Mouse (Mus musculus): Measurements from ENCODE around the gene Sfta2.

The Sfta2 gene

DNA sequence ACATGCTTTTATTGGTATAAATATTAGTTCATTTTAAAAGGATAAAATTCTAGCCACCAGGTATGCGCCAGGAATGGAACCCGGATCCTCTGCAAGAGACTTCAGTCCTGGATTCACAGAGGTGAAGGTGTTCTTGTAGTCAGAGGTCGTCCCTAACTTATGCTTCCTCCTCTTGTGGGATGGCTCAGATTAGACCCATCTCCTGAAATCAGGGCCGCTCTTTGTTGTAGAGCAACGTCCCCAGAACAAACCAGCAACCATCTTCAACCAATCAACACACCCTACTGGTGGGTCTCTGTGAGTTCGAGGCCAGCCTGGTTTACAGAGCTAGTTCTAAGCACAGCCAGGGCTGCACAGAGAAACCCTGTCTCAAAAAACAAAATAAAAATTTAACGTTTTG, 6.9 kb upstream of the Sfta2 start:
- DNase-seq = no peak

DNA sequence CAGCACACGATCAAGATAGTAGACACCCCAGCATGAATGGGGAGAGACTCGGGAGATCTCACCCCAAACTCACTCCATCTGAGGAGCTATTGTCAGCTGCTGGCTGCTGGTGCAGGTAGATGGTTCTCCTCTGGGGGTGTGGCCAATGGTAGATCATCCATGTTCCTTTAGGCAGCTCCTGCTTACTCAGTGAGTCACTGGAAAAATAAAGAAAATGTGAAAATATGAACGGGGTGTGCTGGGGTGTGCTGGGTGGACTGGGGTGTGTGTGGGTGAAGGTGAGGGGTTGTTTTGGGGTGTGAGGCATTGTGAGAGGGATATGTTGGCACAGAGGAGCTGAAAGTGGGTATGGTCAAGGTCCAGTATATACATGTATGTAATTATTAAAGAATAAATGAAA, 4.0 kb upstream of the Sfta2 start:
- no peak for DNase-seq

DNA sequence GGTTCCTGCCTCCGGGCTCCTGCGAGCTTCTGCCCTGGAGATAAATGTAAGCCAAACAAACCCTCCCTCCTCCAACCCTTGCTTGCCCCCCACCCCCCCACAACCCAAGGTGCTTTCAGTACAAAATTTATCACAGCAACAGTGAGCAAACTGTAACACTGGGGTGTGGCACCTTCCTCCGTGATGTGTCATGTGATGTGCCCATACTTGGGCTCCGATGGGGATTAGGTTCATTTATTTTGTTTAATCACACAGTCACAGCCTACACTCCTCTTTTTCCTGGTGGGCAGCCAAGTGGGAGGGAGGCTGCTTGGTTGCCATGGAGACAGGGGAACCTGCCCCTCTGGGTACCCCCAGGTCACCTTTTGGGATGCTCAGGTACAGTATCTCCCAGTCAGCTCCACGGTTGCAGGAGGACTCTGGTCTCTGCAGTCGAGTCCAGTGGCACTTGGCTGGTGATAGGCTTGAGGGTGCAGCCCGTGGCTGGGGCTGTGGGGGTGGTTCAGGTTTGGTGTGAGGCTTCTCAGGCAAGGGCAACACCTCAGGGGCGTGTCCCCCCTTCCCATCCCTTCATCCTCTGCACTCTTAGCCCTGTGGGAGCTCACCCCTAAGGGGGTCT, 496 bp downstream of the Sfta2 start:
- DNase-seq = no peak

DNA sequence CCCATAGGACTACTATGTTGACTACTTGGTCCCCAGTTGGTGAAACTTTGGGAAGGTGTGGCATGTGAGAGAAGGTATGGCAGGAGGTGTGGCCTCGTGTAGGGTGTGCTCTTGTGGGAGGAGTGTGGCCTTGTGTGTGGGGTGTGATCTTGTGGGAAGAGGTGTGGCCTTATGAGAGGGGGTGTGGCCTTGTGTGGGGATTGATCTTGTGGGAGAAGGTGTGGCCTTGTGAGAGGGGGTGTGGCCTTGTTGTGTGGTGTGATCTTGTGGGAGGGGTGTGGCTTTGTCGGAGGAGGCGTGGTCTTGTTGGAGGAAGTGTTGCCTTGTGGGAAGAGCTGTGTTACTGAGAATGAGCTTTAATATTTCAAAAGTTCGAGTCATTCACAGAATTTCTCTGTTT, 15.8 kb downstream of the Sfta2 start:
- DNase-seq = no peak

DNA sequence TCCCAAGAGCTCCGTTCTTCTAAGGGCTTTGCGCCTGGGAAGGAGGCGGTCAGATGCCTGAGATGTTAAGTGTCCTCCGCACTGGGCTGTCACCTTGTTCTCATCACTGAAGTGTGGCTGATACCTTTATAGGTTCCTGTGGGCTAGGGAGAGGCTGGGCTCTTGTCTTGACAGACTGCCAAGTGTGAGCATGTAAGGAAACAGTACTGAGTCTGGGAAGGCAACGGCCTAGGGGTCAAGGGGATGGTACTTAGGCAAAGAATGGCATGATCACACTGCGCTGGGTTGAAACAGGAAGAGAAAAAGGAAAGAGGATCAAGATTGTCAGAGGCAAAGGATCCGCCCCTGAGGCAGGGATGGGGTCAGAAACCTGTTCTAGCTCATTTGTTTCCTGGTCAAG, 25.2 kb downstream of the Sfta2 start, which contains the start of gene Gm9573:
Gm9573 (minus strand) TSS at position 101 of the 400 bp plus-strand sequence.
- no peak for DNase-seq

DNA sequence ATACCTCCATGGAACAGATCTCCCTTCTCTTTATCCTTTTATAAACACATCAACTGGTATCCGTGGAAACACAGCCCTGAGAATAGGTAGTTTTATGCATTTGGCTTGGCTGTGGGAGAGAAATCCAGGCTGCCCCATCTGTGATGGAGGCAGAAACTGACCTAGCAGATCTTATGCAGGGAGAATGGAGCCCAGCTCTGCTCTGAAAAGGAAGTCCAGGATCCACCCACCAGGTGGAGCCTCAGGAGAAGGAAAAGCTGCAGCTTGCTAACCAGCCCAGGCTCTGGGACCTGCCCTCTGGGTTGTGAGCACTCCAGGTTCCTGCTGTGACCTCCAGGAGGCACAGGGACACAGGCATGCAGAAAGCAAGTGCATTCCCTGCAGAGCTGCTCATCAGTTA, 32.6 kb downstream of the Sfta2 start:
- DNase-seq = peak; percentile 77

DNA sequence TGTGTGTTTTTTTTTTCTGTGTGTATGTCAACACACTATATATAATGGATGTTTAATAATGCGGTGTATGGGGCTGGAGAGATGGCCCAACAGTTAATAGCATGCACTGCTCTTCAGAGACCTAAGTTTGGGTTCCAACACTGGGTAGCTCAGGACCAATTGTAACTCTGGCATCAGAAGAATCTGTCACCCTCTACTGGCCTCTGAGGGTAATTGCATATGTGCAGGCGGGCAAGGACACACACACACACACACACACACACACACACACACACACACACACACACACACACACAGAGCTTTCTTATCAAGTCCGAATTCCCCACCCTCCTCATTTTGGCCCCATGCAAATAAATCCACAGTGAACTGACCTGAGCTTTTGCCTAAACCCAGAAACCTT, 33.9 kb downstream of the Sfta2 start:
- no peak for DNase-seq

DNA sequence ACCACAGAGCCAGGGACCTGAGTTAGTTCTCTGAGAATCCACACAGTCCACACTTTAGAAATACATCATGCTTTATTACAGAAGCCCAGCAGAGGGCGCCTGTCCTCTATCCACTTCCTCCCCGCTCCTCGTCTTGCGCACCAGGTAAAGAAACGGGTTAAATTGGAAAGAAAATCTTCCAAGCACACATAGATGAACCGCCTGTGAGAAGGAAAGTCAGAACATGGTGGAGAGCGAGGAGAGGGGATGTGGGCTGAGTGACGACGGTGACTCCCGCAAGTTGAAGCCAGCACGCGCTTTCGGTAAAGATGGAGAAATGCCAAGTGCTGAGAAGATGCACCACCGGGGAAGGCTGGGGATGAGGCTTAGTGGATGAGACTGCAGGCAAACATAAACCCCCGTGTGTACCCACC, 34.4 kb downstream of the Sfta2 start:
- peak; percentile 82 for DNase-seq

DNA sequence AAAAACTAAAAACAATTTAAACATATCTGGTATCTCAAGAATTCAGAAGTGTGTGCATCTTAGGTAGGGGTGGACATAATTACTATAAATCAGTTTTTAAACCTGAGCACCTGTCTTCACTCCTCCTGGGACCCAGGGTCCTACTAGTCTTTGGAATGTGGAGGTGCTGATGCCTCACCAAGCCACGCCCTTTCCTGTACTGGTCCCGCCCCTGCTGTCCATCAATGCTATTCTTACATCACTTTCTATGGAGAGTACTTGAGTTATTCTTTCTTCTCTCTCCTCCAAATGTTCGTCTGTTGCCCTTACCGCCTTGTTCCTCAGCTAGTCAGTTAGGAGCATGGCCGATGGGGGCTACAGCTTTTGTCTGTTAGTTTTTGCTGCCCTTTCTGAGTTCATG, 35.0 kb downstream of the Sfta2 start:
- DNase-seq = peak; percentile 84

DNA sequence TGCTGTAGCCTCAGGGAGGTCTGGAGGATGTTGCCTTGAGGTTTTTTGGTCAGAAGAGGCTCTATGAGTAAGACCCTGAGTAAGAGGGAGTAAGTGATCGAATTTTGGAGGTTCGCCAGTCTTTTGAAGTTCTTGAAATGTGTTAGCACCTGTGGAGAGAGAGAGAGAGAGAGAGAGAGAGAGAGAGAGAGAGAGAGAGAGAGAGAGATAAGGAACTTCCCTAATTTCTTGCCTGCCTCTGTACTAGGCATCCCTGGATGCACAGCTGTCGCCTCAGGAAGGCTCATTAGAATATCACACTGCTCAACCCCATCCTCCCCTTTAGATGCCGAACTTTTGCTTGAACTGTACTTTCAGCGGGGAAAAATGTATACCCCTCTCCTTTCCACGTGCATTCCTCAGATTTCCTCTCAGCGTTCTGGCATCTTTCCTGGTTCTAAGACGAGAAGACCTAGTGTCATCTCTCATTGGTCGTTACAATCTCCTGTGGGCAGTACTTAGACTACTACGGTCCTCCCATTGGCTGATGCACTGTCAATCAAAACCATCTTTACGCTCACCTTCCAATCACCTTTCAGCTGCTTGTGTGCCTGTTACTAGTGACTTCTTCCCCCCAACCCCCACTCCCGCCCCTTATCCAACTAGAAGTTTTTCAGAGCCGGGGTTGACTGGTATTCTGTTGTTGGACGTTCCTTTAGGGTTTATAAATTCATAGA, 37.3 kb downstream of the Sfta2 start:
- DNase-seq = peak; percentile 89

DNA sequence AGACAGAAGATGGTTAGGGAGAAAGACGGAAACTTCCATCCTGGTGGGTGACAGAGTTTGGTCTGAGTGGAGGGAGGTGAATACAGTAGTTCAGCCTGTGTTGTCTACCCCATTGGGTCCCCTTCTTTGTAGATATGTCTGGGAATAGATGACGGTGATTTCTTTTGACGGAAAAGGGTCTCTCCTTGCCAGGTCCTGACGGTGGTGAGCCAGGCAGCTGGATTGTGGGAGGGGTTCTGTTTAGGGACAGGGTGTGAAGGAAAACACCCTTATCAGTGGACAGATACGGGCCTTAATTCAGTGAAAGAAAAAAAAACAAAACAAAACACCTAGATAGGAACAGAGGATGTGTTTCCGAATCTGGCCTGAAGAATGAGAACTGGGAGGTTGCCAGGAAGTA, 38.0 kb downstream of the Sfta2 start:
- DNase-seq = no peak

DNA sequence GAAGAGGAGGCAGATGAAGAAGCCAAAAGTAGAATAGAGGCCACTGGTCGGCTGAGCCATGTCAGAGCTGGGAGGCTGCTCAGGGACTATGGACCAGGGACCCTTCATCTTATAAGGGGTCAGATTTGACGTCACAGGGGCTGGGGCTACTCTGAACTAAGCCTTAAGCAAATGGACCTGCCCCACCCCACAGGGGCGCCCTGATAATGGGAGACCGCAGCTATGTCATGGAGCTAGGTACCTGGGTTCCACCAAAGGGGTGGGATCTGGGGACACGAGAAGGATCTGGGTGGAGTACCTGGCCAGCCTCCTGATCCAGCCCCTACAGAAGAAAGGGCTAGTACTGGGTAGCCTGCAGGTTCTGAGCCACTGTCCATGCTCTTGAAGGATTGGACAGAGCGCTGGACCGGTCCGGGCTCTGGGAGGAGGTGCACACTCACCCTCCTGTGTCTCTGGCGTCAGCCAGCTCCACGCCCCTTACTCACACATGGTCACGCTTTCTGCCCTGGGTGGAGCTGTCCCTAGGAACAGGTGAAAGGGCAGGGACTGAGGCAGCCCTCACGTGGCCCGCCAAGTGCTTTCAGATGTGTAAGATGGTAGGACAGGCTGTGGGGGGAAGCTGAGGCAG, 42.4 kb downstream of the Sfta2 start, which contains the start of gene Mucl3:
Mucl3 (minus strand) TSS at position 87 of the 628 bp plus-strand sequence.
- DNase-seq = no peak

DNA sequence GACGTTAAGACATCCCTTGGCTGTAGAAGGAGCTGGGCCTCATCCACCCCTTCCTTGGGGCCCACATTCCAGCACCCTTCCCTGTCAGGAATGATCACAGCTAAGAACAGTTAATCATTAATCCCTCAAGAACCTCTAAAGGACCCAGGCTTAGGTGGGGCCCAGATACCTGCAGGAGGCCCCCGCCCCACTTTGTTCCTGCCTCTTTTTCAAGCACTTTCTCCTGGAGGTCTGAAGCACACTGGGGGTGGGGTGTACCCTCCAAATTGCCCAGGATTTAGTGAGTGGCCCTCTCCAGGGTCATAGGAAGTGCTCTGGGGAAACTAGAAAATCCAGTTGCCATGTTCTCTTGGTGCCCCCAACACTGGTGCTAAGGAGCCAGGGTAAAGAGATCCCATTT, 48.1 kb downstream of the Sfta2 start:
- peak; percentile 80 for DNase-seq

DNA sequence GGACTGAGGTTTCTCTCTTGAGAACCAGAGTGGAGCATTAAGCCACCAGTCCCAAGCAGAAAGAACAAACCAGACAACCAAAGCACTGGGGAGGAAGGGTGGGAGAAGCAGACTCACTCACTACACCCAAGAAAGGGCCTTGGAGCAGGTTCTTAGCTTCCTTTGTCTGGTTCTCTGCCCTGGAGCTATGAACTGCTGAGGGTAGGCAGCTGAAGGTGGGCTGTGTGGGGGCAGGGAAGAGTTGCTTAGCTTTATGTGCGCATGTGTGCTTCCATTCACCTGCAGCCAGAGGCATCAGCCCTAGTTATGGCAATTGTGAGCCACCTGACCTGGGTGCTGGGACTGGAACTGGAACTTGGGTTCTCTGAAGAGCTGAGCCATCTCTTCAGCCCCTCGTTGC, 51.7 kb downstream of the Sfta2 start:
- no peak for DNase-seq

DNA sequence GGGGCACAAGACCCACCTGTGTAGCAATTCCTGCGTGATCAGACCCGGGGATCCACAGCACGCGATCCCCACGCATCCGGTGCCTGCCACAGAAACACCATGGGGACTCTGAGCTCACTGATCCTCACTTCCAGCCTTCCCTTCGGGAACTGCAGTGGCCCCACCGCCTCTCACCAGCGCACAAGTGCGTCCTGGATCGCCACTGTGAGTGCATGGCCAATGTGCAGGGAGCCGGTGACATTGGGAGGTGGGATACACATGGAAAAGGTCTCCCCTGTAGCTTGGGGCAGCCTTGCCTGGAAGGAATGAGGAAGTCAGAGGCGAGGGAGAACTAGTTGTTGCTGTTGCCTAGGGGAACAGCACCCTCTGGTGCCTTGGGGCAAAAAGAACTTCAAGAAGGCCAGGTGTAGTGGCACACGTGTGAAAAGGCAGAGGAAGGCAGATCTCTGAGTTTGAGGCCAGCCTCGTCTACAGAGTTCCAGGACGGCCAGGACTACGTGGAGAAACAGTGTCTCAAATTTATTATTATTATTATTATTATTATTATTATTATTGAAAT, 64.7 kb downstream of the Sfta2 start:
- peak; percentile 65 for DNase-seq

DNA sequence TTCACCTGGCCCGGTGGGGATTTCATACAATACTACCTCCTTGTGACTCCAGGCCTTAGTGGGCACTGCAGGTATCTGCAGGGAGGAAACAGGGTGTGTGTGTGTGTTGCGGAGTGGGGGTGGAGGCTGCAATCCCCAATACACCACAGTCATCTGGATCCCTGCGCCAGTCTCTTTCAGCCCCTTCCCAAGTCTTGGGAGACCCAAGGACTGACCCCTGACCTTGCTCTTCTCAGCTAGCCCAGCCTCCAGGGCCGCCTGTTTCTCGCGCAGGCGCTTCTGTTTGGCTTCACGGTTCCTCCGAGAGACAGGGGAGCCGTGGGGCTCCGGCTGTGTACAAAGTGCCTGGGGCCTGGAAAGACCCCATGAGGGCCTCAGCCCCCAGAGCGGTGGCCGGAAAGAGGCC, 65.5 kb downstream of the Sfta2 start:
- peak; percentile 37 for DNase-seq

DNA sequence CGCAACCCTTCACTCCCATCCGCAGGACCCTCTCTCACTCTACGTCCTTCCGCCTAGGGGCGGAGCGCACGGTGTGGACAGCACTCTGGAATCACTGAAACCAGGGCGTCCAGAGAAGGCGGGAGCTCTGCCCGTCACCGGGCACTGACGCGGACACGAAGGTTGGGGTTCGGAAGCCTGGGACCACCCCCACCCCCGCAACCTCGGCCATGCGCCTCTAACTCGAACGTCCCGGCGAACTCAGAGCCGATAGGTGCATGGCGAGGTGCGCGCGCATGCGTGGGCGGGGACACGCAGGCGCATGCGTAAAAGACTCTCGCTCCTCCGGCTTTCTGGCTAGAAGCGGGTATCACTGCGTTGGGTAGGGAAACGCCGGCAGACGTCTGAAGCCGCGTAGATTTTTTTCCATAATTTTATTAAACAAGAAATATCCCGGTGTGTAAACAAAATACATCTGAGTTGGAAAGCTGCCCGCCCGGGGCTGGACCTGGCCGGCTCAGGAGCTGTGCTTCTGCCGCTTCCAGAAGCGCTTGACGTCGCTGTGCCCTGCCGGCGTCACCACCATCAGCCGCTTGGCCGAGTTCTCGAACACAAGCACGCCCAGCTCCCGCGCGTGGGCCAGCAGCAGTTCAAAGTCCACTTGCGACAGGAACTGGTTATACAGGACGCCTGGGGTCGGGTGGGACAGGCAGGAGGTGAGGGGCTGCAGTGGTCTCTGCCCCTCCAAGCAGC, 66.2 kb downstream of the Sfta2 start, which contains the start of gene Vars2:
Vars2 (minus strand) TSS at position 259 of the 732 bp plus-strand sequence.
- DNase-seq = peak; percentile 97

DNA sequence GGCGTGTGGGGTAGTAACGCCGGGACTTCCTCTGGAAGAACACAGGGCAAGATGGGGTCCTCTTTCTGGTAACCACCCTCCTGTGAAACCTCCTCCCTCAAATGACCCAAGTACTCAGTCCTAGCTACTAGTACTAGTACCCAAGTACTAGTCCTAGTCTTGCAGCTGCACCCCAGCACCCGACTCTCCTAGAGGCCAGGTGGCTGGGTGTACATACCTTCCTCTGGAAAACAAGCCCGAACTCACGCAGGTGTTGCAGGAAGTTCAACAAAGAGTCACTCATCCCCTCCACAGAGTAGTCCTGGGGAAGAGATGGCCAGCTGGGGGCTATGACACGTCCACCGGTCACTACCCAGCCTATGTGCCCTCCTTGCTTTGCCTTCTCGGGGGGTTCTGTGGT, 68.4 kb downstream of the Sfta2 start:
- DNase-seq = no peak

DNA sequence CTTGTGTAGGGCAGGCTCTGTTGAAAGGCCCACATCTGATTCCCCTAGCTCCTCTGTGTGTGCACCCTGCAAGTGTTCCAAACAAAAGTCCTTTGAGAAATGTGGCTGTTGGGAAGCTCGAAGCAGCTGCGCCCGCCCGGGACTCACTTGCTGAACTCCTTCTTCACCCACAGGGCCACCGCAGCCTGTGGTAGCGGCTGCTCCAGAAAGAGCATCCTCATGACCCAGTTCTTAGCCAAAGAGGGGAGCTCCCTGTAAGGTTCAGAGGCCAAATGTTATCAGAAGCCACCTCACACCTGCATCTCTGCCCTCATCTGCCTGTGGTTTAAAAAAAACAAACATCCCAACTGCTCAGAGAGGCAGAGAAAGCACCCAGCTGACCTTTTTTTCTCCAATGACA, 70.5 kb downstream of the Sfta2 start:
- no peak for DNase-seq

DNA sequence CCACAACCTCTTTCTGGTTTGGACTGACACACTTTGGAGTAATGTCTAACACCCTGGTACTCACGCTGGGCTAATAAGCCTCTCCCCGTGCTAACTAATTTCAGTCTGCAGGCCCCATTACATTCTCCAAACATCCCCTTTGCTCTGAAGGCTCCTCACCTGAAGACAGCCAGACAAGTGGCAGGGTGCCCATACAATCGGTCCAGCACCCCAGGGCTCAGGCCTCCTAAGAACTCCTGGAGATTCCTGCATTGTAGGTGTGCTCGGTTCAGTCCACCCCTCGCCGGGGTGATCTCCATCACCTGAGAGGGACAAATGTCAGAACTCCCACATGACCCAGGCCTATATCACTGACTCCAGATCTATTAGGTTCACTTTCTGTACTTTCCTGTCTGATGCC, 71.2 kb downstream of the Sfta2 start:
- no peak for DNase-seq

DNA sequence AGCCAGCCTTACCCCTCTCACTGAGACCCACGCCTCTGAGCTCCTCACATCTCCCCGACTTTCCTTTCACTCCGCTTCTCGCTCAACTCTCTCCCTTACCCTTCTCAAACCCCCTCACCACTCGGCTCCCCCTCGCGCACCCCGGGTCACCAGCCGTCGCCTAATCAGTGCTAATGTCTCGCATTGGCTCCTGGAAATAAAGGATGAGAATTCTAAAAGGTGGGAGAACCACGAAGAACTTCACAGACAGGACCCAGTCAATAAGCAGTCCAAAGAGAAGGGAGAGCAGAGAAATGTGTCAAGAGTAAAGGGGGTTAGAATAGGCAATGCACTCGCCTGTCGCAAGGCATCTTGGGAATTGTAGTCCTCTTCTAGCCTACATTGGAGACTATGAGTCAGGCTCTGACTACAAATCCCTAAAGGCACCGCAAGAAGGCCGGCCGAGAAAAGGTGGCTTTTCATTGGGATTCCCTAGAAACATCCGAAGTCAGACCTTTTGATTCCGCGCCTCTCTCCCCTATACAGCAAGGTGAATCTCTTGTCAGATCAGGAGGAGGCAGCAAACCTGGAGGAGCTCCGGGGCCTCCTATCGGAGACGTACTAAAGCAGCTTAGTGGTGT, 72.2 kb downstream of the Sfta2 start, which contains the start of gene Gtf2h4:
Gtf2h4 (minus strand) TSS at position 324 of the 620 bp plus-strand sequence.
- DNase-seq = peak; percentile 97

DNA sequence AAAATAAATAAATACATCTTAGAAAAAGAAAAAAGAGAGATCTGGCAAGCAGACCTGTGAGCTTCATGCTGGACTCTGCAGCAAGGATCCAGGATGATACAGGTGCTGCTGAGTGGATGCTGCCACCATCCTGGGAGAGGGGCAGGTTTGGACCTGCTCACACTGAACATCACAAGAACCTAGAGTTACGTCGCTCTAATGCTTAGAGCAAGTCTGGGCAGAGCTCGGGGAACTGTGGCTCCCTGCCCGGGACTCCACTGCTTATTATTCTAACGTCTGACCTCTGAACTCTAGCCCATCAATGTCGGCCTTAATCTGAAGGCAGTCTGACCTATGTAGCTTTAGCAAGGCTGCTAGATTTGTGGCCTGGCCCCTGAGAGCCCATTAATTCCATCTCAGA, 79.2 kb downstream of the Sfta2 start:
- DNase-seq = no peak

DNA sequence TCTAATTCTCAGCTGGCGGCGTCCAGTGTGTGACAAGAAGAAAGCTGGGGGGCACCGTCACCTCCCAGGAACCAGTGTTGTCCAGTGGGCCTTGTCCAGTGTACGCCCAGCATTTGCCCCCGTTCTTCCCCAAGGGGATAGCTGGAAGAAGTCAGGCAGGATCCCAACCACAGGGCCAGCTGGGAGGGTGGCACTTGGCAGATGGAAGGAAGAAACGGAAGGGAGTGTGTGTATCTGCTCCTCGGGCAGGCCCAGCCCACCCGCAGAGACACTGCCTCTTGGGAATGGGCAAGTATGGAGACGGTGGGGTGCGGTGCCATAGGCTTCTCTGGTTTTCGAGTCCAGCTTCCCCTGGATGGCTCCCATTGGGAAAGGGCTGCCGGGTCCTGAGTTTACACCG, 80.6 kb downstream of the Sfta2 start:
- no peak for DNase-seq

All from lung, postnatal 10 days (tissue).